Mouse (Mus musculus) heart, embryonic 13.5 days (tissue): ENCODE results near the gene Zfp341. TPM values are rescaled to one million over a fixed set of nuclear protein-coding genes. Genes with fewer than 3 reads are reported as not detected.

Experiments
- ATAC-seq: fragments of 200-750 bp; cut with Nextera tagmentation; 2 replicates; pipeline ENCODE4 v1.8.0; 2017; ENCODE audit warnings: moderate TSS enrichment; ENCODE audit not compliant: insufficient number of reproducible peaks, low FRiP score, low TSS enrichment; ENCODE audit errors: extremely low read depth
- H3K27ac ChIP-seq: fragments of 300-500 bp; sonication (generic); replicated peaks from 2 replicates; pipeline ENCODE4 v1.5.1; 2015; ENCODE audit warnings: moderate library complexity, mild to moderate bottlenecking, inconsistent platforms
- H3K27me3 ChIP-seq: fragments of 300-500 bp; sonication (generic); replicated peaks from 2 replicates; pipeline ENCODE4 v1.6.1; 2015; ENCODE audit warnings: mild to moderate bottlenecking, inconsistent platforms
- H3K36me3 ChIP-seq: fragments of 300-500 bp; sonication (generic); 2 replicates; pipeline ENCODE4 v1.6.1; 2015; ENCODE audit warnings: mild to moderate bottlenecking, inconsistent platforms
- H3K4me1 ChIP-seq: fragments of 300-500 bp; sonication (generic); 2 replicates; pipeline ENCODE4 v1.6.1; 2015; ENCODE audit warnings: inconsistent platforms
- H3K4me2 ChIP-seq: fragments of 300-500 bp; sonication (generic); 2 replicates; pipeline ENCODE4 v1.6.1; 2015; ENCODE audit warnings: inconsistent platforms, mild to moderate bottlenecking, moderate library complexity
- H3K4me3 ChIP-seq: fragments of 300-500 bp; sonication (generic); 2 replicates; pipeline ENCODE4 v1.5.1; 2015; ENCODE audit warnings: moderate library complexity, mild to moderate bottlenecking, inconsistent platforms
- H3K9ac ChIP-seq: fragments of 300-500 bp; sonication (generic); 2 replicates; pipeline ENCODE4 v1.6.1; 2015; ENCODE audit warnings: inconsistent platforms, mild to moderate bottlenecking, moderate library complexity
- H3K9me3 ChIP-seq: fragments of 300-500 bp; sonication (generic); 2 replicates; pipeline ENCODE4 v1.6.1; 2016; ENCODE audit warnings: inconsistent platforms
- WGBS: fragments of 180-500 bp; shearing (Covaris S2); methylation state at CpG from one replicate; pipeline ENCODE4 v1.1.7; 2015; ENCODE audit warnings: mixed read lengths; 5-methylcytosine and 5-hydroxymethylcytosine counted together
- polyA plus RNA-seq: library from polyadenylated mRNA; unstranded; fragments of >200 nt; fragmentation: Nextera tagmentation; extraction: Ambion mirVana; gene quantifications from 2 replicates; pipeline ENCODE4 v1.2.1, GENCODE M21; 2015

Zfp341 gene
- polyA plus RNA-seq, 1 experiment from 2014 or later = 0.68 TPM

GRCm38 (mm10) chr2:154656710-154657485 lies 43.8 kb downstream of the Zfp341 start:
- Histone ChIP-seq H3K4me3 (peak overlapping the region; percentile 82), H3K4me2 (peak overlapping the region; percentile 89), H3K4me1 (peaks cover 31% of the 10 kb centered on the region), H3K9me3 (no peaks in the 10 kb centered on the region), H3K27me3 (no peaks in the 10 kb centered on the region), H3K9ac (peak overlapping the region; percentile 95), H3K27ac (peak overlapping the region; percentile 89), H3K36me3 (peaks cover 16% of the 10 kb centered on the region)
- peak; percentile 98 for ATAC-seq
- WGBS = 1% methylated on average over 67 of the region's 67 CpGs

GRCm38 (mm10) chr2:154657486-154658237 lies 44.6 kb downstream of the Zfp341 start:
- Histone ChIP-seq H3K27me3 (no peaks in the 10 kb centered on the region), H3K27ac (peak overlapping the region; percentile 89), H3K9me3 (no peaks in the 10 kb centered on the region), H3K9ac (peak overlapping the region; percentile 95), H3K36me3 (peaks cover 21% of the 10 kb centered on the region), H3K4me1 (peaks cover 31% of the 10 kb centered on the region), H3K4me3 (peak overlapping the region; percentile 82), H3K4me2 (peak overlapping the region; percentile 89)
- no peak; the same call in 1 of the 2 replicates for ATAC-seq
- 5% methylated on average over 12 of the region's 12 CpGs for whole genome bisulfite sequencing

GRCm38 (mm10) chr2:154659070-154659469 lies 46.0 kb downstream of the Zfp341 start:
- H3K27ac ChIP-seq = peak overlapping the region; percentile 59
- peak overlapping the region; percentile 95 for H3K9ac ChIP-seq
- WGBS = 54% methylated on average over 4 of the region's 4 CpGs
- peaks cover 31% of the 10 kb centered on the region for H3K4me1 ChIP-seq
- no peaks in the 10 kb centered on the region for H3K27me3 ChIP-seq
- peak overlapping the region; percentile 82 for H3K4me3 ChIP-seq
- peak overlapping the region; percentile 89 for H3K4me2 ChIP-seq
- peaks cover 33% of the 10 kb centered on the region for H3K36me3 ChIP-seq
- H3K9me3 ChIP-seq = no peaks in the 10 kb centered on the region
- no peak for ATAC-seq

- H3K27ac ChIP-seq = peak overlapping the region; percentile 59
- peak overlapping the region; percentile 95 for H3K9ac ChIP-seq
- H3K4me2 ChIP-seq = peak overlapping the region; percentile 89
- 74% methylated on average over 3 of the region's 5 CpGs for WGBS
- ATAC-seq = no peak
- H3K27me3 ChIP-seq = no peaks in the 10 kb centered on the region
- H3K4me1 ChIP-seq = peaks cover 31% of the 10 kb centered on the region
- H3K9me3 ChIP-seq = no peaks in the 10 kb centered on the region
- peak overlapping the region; percentile 82 for H3K4me3 ChIP-seq
- peaks cover 38% of the 10 kb centered on the region for H3K36me3 ChIP-seq
These were observed 46.5 kb downstream of the Zfp341 start for GRCm38 (mm10) chr2:154659531-154660074.

GRCm38 (mm10) chr2:154668680-154669079 lies 55.6 kb downstream of the Zfp341 start:
- peaks cover 41% of the 10 kb centered on the region for H3K4me1 ChIP-seq
- H3K36me3 ChIP-seq = peaks cover 38% of the 10 kb centered on the region
- no peak overlapping the region for H3K27ac ChIP-seq
- ATAC-seq = no peak
- H3K9me3 ChIP-seq = no peaks in the 10 kb centered on the region
- WGBS = 58% methylated on average over 7 of the region's 7 CpGs
- H3K27me3 ChIP-seq = no peaks in the 10 kb centered on the region
- no peak overlapping the region for H3K9ac ChIP-seq
- H3K4me2 ChIP-seq = no peak overlapping the region
- H3K4me3 ChIP-seq = no peak overlapping the region

GRCm38 (mm10) chr2:154670106-154670505 lies 57.0 kb downstream of the Zfp341 start:
- ATAC-seq = no peak
- H3K4me3 ChIP-seq = no peak overlapping the region

GRCm38 (mm10) chr2:154670741-154671140 lies 57.6 kb downstream of the Zfp341 start:
- WGBS = 77% methylated on average over 4 of the region's 4 CpGs
- H3K4me1 ChIP-seq = peaks cover 60% of the 10 kb centered on the region
- H3K9ac ChIP-seq = no peak overlapping the region
- H3K4me3 ChIP-seq = no peak overlapping the region
- H3K36me3 ChIP-seq = peaks cover 22% of the 10 kb centered on the region
- no peaks in the 10 kb centered on the region for H3K27me3 ChIP-seq
- no peak overlapping the region for H3K4me2 ChIP-seq
- no peak overlapping the region for H3K27ac ChIP-seq
- H3K9me3 ChIP-seq = no peaks in the 10 kb centered on the region
- no peak for ATAC-seq

More at GRCm38 (mm10) chr2:154670106-154670505, 57.0 kb downstream of the Zfp341 start:
- H3K36me3 ChIP-seq = peaks cover 28% of the 10 kb centered on the region
- no peaks in the 10 kb centered on the region for H3K27me3 ChIP-seq
- peaks cover 55% of the 10 kb centered on the region for H3K4me1 ChIP-seq
- H3K4me2 ChIP-seq = no peak overlapping the region
- WGBS = 67% methylated on average over 4 of the region's 4 CpGs
- H3K9ac ChIP-seq = peak overlapping the region; percentile 3; the same call in 1 of the 2 replicates
- H3K27ac ChIP-seq = no peak overlapping the region
- H3K9me3 ChIP-seq = no peaks in the 10 kb centered on the region

GRCm38 (mm10) chr2:154674008-154674407 lies 60.9 kb downstream of the Zfp341 start:
- Histone ChIP-seq H3K27me3 (no peaks in the 10 kb centered on the region), H3K4me2 (0 out of 2 replicates have a peak overlapping the region, but pooled peaks have one; percentile 0), H3K36me3 (peaks cover 16% of the 10 kb centered on the region), H3K4me1 (peaks cover 78% of the 10 kb centered on the region), H3K4me3 (no peak overlapping the region), H3K27ac (peak overlapping the region; percentile 43), H3K9me3 (no peaks in the 10 kb centered on the region), H3K9ac (peak overlapping the region; percentile 3; the same call in 1 of the 2 replicates)
- WGBS = 54% methylated on average over 4 of the region's 4 CpGs
- ATAC-seq = no peak

- ATAC-seq = peak; percentile 66; the same call in 1 of the 2 replicates
- Histone ChIP-seq H3K4me3 (peak overlapping the region; percentile 36), H3K27ac (peak overlapping the region; percentile 97), H3K4me2 (peak overlapping the region; percentile 67), H3K36me3 (peaks cover 10% of the 10 kb centered on the region), H3K4me1 (peaks cover 82% of the 10 kb centered on the region), H3K9ac (peak overlapping the region; percentile 64), H3K9me3 (no peaks in the 10 kb centered on the region), H3K27me3 (no peaks in the 10 kb centered on the region)
- 48% methylated on average over 19 of the region's 19 CpGs for WGBS
These were observed 63.8 kb downstream of the Zfp341 start for GRCm38 (mm10) chr2:154676653-154677609.

- no peaks in the 10 kb centered on the region for H3K27me3 ChIP-seq
- H3K4me1 ChIP-seq = peaks cover 87% of the 10 kb centered on the region
- H3K4me2 ChIP-seq = peak overlapping the region; percentile 67
- ATAC-seq = peak; percentile 40; the same call in 1 of the 2 replicates
- 4% methylated on average over 10 of the region's 10 CpGs for WGBS
- H3K4me3 ChIP-seq = peak overlapping the region; percentile 36
- H3K36me3 ChIP-seq = peaks cover 7% of the 10 kb centered on the region
- peak overlapping the region; percentile 97 for H3K27ac ChIP-seq
- no peaks in the 10 kb centered on the region for H3K9me3 ChIP-seq
- H3K9ac ChIP-seq = peak overlapping the region; percentile 64
These were observed 64.6 kb downstream of the Zfp341 start for GRCm38 (mm10) chr2:154677651-154678139.
